In genomic region chr7:36224416-36224815, GRCm38 (mm10) we compare ENCODE assay signal across 27 mouse cellular contexts.
"Had no signal": no experiment of that assay in that cellular context is flagged by ENCODE, and none has a peak within 500 bp of the region (broad histone marks: within the 10 kb centered on the region; RNA-seq: fewer than 3 reads in every experiment).

No protein-coding gene starts in this region.

- H3K4me2 ChIP-seq: embryonic facial prominence, embryonic 12.5 days; embryonic facial prominence, embryonic 13.5 days; embryonic facial prominence, embryonic 15.5 days; forebrain, embryonic 12.5 days; forebrain, embryonic 13.5 days; forebrain, embryonic 15.5 days had no signal

- H3K9me3 ChIP-seq: embryonic facial prominence, embryonic 10.5 days; embryonic facial prominence, embryonic 12.5 days; embryonic facial prominence, embryonic 13.5 days; embryonic facial prominence, embryonic 15.5 days; forebrain, embryonic 10.5 days; forebrain, embryonic 12.5 days; forebrain, embryonic 13.5 days; forebrain, embryonic 15.5 days had no signal

- H3K9ac ChIP-seq: embryonic facial prominence, embryonic 12.5 days; embryonic facial prominence, embryonic 13.5 days; embryonic facial prominence, embryonic 15.5 days; forebrain, embryonic 12.5 days; forebrain, embryonic 13.5 days; forebrain, embryonic 15.5 days; forebrain, postnatal 0 days had no signal

- H3K27me3 ChIP-seq: embryonic facial prominence, embryonic 12.5 days; embryonic facial prominence, embryonic 13.5 days; embryonic facial prominence, embryonic 15.5 days; forebrain, embryonic 12.5 days; forebrain, embryonic 13.5 days; forebrain, embryonic 15.5 days had no signal

- H3K4me1 ChIP-seq: embryonic facial prominence, embryonic 10.5 days; embryonic facial prominence, embryonic 12.5 days; embryonic facial prominence, embryonic 13.5 days; embryonic facial prominence, embryonic 15.5 days; forebrain, embryonic 10.5 days; forebrain, embryonic 12.5 days; forebrain, embryonic 13.5 days; forebrain, embryonic 15.5 days had no signal

- ATAC-seq: forebrain, embryonic 13.5 days; forebrain, embryonic 14.5 days; forebrain, embryonic 15.5 days; forebrain, embryonic 16.5 days; forebrain, postnatal 0 days had no signal

- H3K4me3 ChIP-seq: embryonic facial prominence, embryonic 10.5 days; embryonic facial prominence, embryonic 12.5 days; embryonic facial prominence, embryonic 13.5 days; embryonic facial prominence, embryonic 15.5 days; erythroblast, embryonic 14.5 days; forebrain, embryonic 10.5 days; forebrain, embryonic 12.5 days; forebrain, embryonic 13.5 days; forebrain, embryonic 15.5 days; gastrocnemius, adult 2 months; heart, adult 2 months had no signal

- DNase-seq: cerebellum, adult 2 months; cerebellum, adult 8-10 months; cerebellum, adult 9-10 months; cerebellum, adult 9-11 months; cerebellum, postnatal 10 days; cerebellum, postnatal 14 days; cerebellum, postnatal 25 days; cerebellum, postnatal 36 days; embryo, embryonic 11 days; forebrain, postnatal 0 days; gastrocnemius, adult 2 months; gastrocnemius, postnatal 10 days; gastrocnemius, postnatal 14 days; gastrocnemius, postnatal 25 days; gastrocnemius, postnatal 36 days; heart, adult 2 months had no signal

- H3K36me3 ChIP-seq: embryonic facial prominence, embryonic 10.5 days; embryonic facial prominence, embryonic 12.5 days; embryonic facial prominence, embryonic 13.5 days; embryonic facial prominence, embryonic 15.5 days; forebrain, embryonic 10.5 days; forebrain, embryonic 12.5 days; forebrain, embryonic 15.5 days had no signal

- H3K27ac ChIP-seq: embryonic facial prominence, embryonic 10.5 days; embryonic facial prominence, embryonic 12.5 days; embryonic facial prominence, embryonic 13.5 days; embryonic facial prominence, embryonic 15.5 days; forebrain, embryonic 10.5 days; forebrain, embryonic 12.5 days; forebrain, embryonic 13.5 days; forebrain, embryonic 15.5 days; gastrocnemius, adult 2 months; heart, adult 2 months had no signal
